Mouse (Mus musculus): ENCODE measurements around the gene Col13a1.

DNA sequence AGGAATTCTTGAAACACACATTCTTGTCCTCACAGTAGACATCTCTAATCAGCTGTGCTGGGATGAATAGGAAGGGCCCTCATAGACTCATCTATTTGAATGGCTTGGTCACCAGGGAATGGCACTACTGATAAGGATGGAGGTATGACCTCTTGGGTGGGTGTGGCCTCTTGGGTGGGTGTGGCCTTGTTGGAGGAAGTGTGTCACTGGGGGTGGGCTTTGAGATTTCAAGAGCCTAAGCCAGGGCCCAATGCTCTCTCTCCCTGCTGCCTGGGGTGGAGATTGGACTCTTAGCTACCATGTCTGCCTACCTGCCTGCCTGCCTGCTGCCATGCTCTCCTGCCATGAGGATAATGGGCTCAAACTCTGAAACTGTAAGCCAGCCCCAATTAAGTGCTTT is 53.2 kb downstream of the Col13a1 start:
- no peak for TF ChIP-seq GATA1 (IDR thresholded peaks at IDR 0.05; ENCODE audit: low read length)
- TF ChIP-seq TAL1 (IDR thresholded peaks at IDR 0.05; ENCODE audit: low read length) = no peak
